Mouse (Mus musculus) liver, adult 2 months (tissue): Measurements from ENCODE around the gene Zbtb2. TPM values are rescaled to one million over a fixed set of nuclear protein-coding genes. Genes with fewer than 3 reads are reported as not detected.

ENCODE experiments used
- DNase-seq: peaks from one replicate; pipeline ENCODE4 v3.0.0-alpha.2; 2011; ENCODE audit warnings: low read depth, low spot score; ENCODE audit errors: extremely low read depth
- H3K27ac ChIP-seq: fragments of 200-500 bp; replicated peaks from 2 replicates; pipeline ENCODE4 v1.5.1; 2012; ENCODE audit warnings: low read depth, mild to moderate bottlenecking, control low read depth, inconsistent platforms, low read length; ENCODE audit not compliant: insufficient read depth
- H3K27me3 ChIP-seq: fragments of 200-500 bp; 2 replicates; pipeline ENCODE4 v1.6.1; 2012; ENCODE audit warnings: mild to moderate bottlenecking, moderate library complexity, low read length, inconsistent platforms; ENCODE audit not compliant: control insufficient read depth, insufficient read depth
- H3K36me3 ChIP-seq: fragments of 200-500 bp; 2 replicates; pipeline ENCODE4 v1.6.1; 2012; ENCODE audit warnings: low read length, inconsistent platforms; ENCODE audit not compliant: control insufficient read depth, insufficient read depth
- H3K4me1 ChIP-seq: fragments of 200-500 bp; 2 replicates; pipeline ENCODE4 v1.6.1; 2011; ENCODE audit warnings: low read length; ENCODE audit not compliant: control insufficient read depth, insufficient read depth
- H3K4me3 ChIP-seq: fragments of 200-500 bp; 2 replicates; pipeline ENCODE4 v1.5.1; 2011; ENCODE audit warnings: low read depth, mild to moderate bottlenecking, control low read depth, low read length, moderate library complexity; ENCODE audit not compliant: insufficient read depth
- H3K79me2 ChIP-seq: fragments of 200-500 bp; 2 replicates; pipeline ENCODE4 v1.6.1; 2012; ENCODE audit warnings: inconsistent platforms, mild to moderate bottlenecking, low read length, moderate library complexity; ENCODE audit not compliant: control insufficient read depth, insufficient read depth
- H3K9ac ChIP-seq: fragments of 200-500 bp; 2 replicates; pipeline ENCODE4 v1.6.1; 2012; ENCODE audit warnings: low read depth, mild to moderate bottlenecking, control low read depth, inconsistent platforms, low read length
- CTCF ChIP-seq: fragments of 200-500 bp; IDR thresholded peaks from 2 replicates; pipeline ENCODE4 v1.5.1; 2011; ENCODE audit warnings: low read depth, low read length, control low read depth
- POLR2A ChIP-seq: fragments of 200-500 bp; IDR thresholded peaks from 2 replicates; pipeline ENCODE4 v1.6.1; 2011; ENCODE audit warnings: low read length, control low read depth; ENCODE audit not compliant: insufficient read depth; ENCODE audit errors: extremely low read depth
- WGBS: fragments of 180-500 bp; shearing (Covaris S2); methylation state at CpG from one replicate; pipeline ENCODE4 v1.1.7; 2018; 5-methylcytosine and 5-hydroxymethylcytosine counted together
- polyA plus RNA-seq: library from polyadenylated mRNA; depleted of rRNA; stranded (reverse); fragments of >200 nt; gene quantifications from 2 replicates; pipeline ENCODE4 v1.2.3, GENCODE M21; 2012
- total RNA-seq: library from RNA; depleted of rRNA; stranded (reverse); fragments of >200 nt; gene quantifications from 2 replicates; pipeline ENCODE4 v1.2.3, GENCODE M21; 2014

The Zbtb2 gene
- total and polyA plus RNA-seq, 2 experiments: 2.4 to 3.4 TPM

GRCm38 (mm10) chr10:4431746-4432122 is 43.8 kb upstream of the Zbtb2 start:
- no peak for TF ChIP-seq CTCF
- no peak for TF ChIP-seq POLR2A
- H3K36me3 ChIP-seq: peaks cover 5% of the 10 kb centered on the region
- H3K79me2 ChIP-seq: peaks cover 7% of the 10 kb centered on the region; the same call in 1 of the 2 replicates
- H3K9ac ChIP-seq: peak overlapping the region; percentile 63
- peaks cover 4% of the 10 kb centered on the region; the same call in 1 of the 2 replicates for H3K4me1 ChIP-seq
- peak overlapping the region; percentile 66 for H3K4me3 ChIP-seq
- no peaks in the 10 kb centered on the region for H3K27me3 ChIP-seq
- no peak for DNase-seq
- peak overlapping the region; percentile 81 for H3K27ac ChIP-seq
- 4% methylated on average over 5 of the region's 5 CpGs for WGBS

GRCm38 (mm10) chr10:4430826-4431225 is 42.9 kb upstream of the Zbtb2 start:
- peak; percentile 77 for DNase-seq
- Histone ChIP-seq H3K27ac (peak overlapping the region; percentile 30), H3K4me3 (no peak overlapping the region), H3K4me1 (peaks cover 4% of the 10 kb centered on the region; the same call in 1 of the 2 replicates), H3K27me3 (no peaks in the 10 kb centered on the region), H3K36me3 (peaks cover 11% of the 10 kb centered on the region; the same call in 1 of the 2 replicates), H3K79me2 (peaks cover 7% of the 10 kb centered on the region; the same call in 1 of the 2 replicates), H3K9ac (no peak overlapping the region)
- 71% methylated on average over 3 of the region's 3 CpGs for WGBS
- no peak for TF ChIP-seq CTCF
- TF ChIP-seq POLR2A: no peak

DNA sequence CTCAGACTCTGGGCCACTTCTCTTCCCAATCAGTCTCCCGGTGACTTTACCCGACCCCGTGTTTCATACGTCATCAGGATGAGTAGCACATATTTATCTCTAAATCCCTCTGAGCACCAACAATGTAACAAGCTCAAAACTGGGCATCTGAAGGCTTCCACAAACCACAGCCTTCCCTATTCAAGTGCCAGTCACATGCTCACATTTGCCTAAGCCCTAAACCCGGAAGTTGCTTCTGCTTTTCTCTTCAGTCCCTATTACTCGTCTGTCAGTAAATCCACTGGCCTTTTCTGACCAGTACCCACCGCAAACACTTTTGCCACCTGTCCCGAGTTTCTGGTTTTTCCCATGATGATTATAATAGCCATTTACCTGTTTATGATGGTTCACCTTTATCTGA is 42.5 kb upstream of the Zbtb2 start:
- Histone ChIP-seq H3K4me3 (no peak overlapping the region), H3K27ac (no peak overlapping the region), H3K36me3 (peaks cover 11% of the 10 kb centered on the region; the same call in 1 of the 2 replicates), H3K4me1 (peaks cover 4% of the 10 kb centered on the region; the same call in 1 of the 2 replicates), H3K9ac (no peak overlapping the region), H3K79me2 (peaks cover 7% of the 10 kb centered on the region; the same call in 1 of the 2 replicates), H3K27me3 (no peaks in the 10 kb centered on the region)
- peak; percentile 22 for DNase-seq
- WGBS: 83% methylated on average over 8 of the region's 8 CpGs
- TF ChIP-seq CTCF (no peak), POLR2A (no peak)

DNA sequence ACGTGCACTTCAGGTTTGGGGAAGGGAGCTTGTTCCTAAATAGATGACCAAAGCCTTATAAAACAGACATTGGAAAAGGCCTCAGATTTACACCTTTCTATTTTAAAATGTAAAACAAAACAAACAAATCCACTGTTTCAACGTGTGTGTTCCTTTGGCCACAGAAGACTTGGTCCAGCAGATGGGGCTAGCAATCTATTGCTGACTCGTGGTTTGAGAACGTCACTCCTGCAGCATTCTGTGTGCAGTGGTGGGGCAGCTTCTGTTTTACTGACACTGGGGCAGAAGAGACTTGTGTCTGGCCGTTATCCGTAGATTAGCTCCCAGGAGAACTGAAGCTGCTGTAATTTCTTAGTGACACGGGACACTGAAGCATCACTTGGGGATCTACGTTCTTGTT is 37.3 kb upstream of the Zbtb2 start:
- H3K4me1 ChIP-seq: no peaks in the 10 kb centered on the region; the same call in 1 of the 2 replicates
- 80% methylated on average over 8 of the region's 8 CpGs for WGBS
- H3K9ac ChIP-seq: no peak overlapping the region
- no peak overlapping the region for H3K27ac ChIP-seq
- no peak for DNase-seq
- peaks cover 46% of the 10 kb centered on the region for H3K36me3 ChIP-seq
- H3K27me3 ChIP-seq: no peaks in the 10 kb centered on the region
- H3K79me2 ChIP-seq: peaks cover 6% of the 10 kb centered on the region; the same call in 1 of the 2 replicates
- TF ChIP-seq POLR2A (no peak), CTCF (no peak)
- no peak overlapping the region for H3K4me3 ChIP-seq

DNA sequence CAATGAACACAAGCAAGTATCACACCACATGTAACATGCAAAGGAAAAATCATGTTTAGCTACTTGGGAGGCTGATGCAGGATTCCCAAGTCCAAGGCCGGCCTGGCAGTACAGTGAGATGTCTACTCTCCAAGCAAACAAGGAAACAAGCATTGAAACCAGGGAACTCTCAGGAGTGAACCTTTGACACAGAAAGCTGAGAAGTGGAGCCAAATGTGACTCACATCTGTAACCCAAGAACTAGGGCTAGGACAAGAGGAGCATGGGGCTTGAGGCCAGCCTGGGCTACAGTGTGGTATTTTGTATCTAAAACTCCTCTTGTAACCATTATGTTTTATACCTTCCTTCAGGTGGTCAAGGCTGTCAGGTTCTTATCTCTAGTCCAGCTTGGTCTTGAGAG is 19.3 kb upstream of the Zbtb2 start:
- H3K27ac ChIP-seq: no peak overlapping the region
- no peaks in the 10 kb centered on the region for H3K27me3 ChIP-seq
- DNase-seq: peak; percentile 68
- H3K9ac ChIP-seq: no peak overlapping the region
- no peaks in the 10 kb centered on the region for H3K79me2 ChIP-seq
- H3K4me1 ChIP-seq: no peaks in the 10 kb centered on the region
- H3K36me3 ChIP-seq: peaks cover 42% of the 10 kb centered on the region
- no peak for TF ChIP-seq CTCF
- no peak for TF ChIP-seq POLR2A
- H3K4me3 ChIP-seq: no peak overlapping the region
- WGBS: 50% methylated on average over 1 of the region's 1 CpGs

DNA sequence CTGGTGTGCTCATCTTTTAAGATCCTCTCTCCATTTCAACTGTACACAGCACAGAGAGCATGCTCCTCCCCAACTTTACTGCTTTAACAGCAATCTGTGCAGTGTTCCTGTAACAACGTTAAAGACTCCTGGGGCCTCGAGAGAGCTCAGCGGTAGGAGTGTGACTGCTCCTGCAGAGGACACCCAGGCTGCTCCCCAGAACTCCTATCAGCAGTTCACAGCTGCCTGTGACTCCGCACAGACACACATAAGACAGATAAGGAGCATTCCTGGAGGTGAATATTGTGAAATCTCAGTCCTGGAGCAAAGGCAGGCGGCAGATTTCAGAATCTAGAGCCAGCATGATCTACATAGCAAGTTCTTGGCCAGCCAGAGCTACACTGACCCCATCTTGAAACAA is 17.6 kb upstream of the Zbtb2 start:
- no peaks in the 10 kb centered on the region for H3K27me3 ChIP-seq
- H3K36me3 ChIP-seq: peaks cover 37% of the 10 kb centered on the region
- no peak for DNase-seq
- H3K79me2 ChIP-seq: no peaks in the 10 kb centered on the region
- no peak overlapping the region for H3K9ac ChIP-seq
- 61% methylated on average over 5 of the region's 5 CpGs for WGBS
- H3K4me3 ChIP-seq: no peak overlapping the region
- TF ChIP-seq POLR2A: no peak
- TF ChIP-seq CTCF: no peak
- H3K27ac ChIP-seq: no peak overlapping the region
- H3K4me1 ChIP-seq: no peaks in the 10 kb centered on the region
